Mouse (Mus musculus) ES-E14 (cell line): ENCODE results near the gene Fat4.

Source experiments
- CHD2 ChIP-seq: IDR thresholded peaks from 2 replicates; pipeline ENCODE4 v1.6.1; 2014; ENCODE audit warnings: mild to moderate bottlenecking, low read depth, low read length, inconsistent platforms
- MAFK ChIP-seq: IDR thresholded peaks from 2 replicates; pipeline ENCODE4 v1.6.1; 2014; ENCODE audit warnings: mild to moderate bottlenecking, low read depth, low read length, inconsistent platforms; ENCODE audit not compliant: insufficient read depth
- ZNF384 ChIP-seq: IDR thresholded peaks from 2 replicates; pipeline ENCODE4 v1.6.1; 2012; ENCODE audit warnings: low read depth, low read length, inconsistent platforms

GRCm38 (mm10) chr3:38954196-38954595 is 67.5 kb downstream of the Fat4 start:
- TF ChIP-seq ZNF384 = no peak
- no peak for TF ChIP-seq CHD2
- TF ChIP-seq MAFK = no peak
